Mouse (Mus musculus): ENCODE data around the gene Msrb3. TPM values are rescaled to one million over a fixed set of nuclear protein-coding genes. Genes with fewer than 3 reads are reported as not detected.

Msrb3 gene
- polyA plus RNA-seq, 1 experiment from 2014 or later: 18.8 TPM

- ATAC-seq (no peak), DNase-seq (ENCODE audit: low spot score) (no peak)
- Histone ChIP-seq H3K27me3 (replicated peaks; ENCODE audit: insufficient read depth, low read length) (no peaks in the 10 kb centered on the region), H3K36me3 (ENCODE audit: insufficient read depth, low read length) (no peaks in the 10 kb centered on the region), H3K4me1 (ENCODE audit: insufficient read depth, low read depth, low read length) (no peaks in the 10 kb centered on the region), H3K9ac (replicated peaks; ENCODE audit: low read depth) (no peak overlapping the region), H3K9me3 (ENCODE audit: low read length) (no peaks in the 10 kb centered on the region), H3K4me2 (replicated peaks; ENCODE audit: low read depth, low read length) (no peak overlapping the region), H3K4me3 (ENCODE audit: low read depth, low read length) (no peak overlapping the region), H3K27ac (ENCODE audit: low read length) (no peak overlapping the region)
- WGBS: 78% methylated on average over 3 of the region's 3 CpGs
- TF ChIP-seq CTCF (IDR thresholded peaks at IDR 0.05) (no peak), EP300 (IDR thresholded peaks at IDR 0.05) (no peak)
Measured at GRCm38 (mm10) chr10:120777499-120777898, 121.4 kb downstream of the Msrb3 start.

DNA sequence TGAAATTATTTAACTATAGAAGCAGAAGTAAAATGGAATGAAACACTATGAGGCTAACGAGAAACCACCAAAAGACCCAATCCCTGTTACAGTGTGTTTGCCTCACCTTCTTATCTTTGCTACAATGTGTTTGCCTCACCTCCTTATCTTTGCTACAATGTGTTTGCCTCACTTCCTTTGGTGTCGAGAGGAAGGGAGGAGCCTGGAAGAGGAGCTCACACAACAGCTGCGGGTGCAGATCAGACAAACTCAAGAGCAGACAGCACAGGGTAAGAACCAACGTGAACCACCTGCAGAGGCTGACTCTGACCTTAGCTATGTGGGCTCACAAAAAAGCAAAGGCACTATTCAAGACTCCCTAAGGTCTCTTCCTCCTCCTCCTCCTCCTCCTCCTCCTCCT, 123.5 kb downstream of the Msrb3 start:
- peak; percentile 56 for DNase-seq (ENCODE audit: low spot score)
- TF ChIP-seq CTCF (IDR thresholded peaks at IDR 0.05): no peak
- TF ChIP-seq EP300 (IDR thresholded peaks at IDR 0.05): peak; percentile 69; the same call in 1 of the 2 replicates
- Histone ChIP-seq H3K27me3 (replicated peaks; ENCODE audit: insufficient read depth, low read length) (no peaks in the 10 kb centered on the region), H3K9ac (replicated peaks; ENCODE audit: low read depth) (no peak overlapping the region), H3K4me2 (replicated peaks; ENCODE audit: low read depth, low read length) (no peak overlapping the region), H3K36me3 (ENCODE audit: insufficient read depth, low read length) (no peaks in the 10 kb centered on the region), H3K9me3 (ENCODE audit: low read length) (no peaks in the 10 kb centered on the region), H3K27ac (ENCODE audit: low read length) (no peak overlapping the region), H3K4me1 (ENCODE audit: insufficient read depth, low read depth, low read length) (no peaks in the 10 kb centered on the region), H3K4me3 (ENCODE audit: low read depth, low read length) (no peak overlapping the region)
- WGBS: 24% methylated on average over 4 of the region's 4 CpGs
- ATAC-seq: peak; percentile 68

GRCm38 (mm10) chr10:120767418-120767817, 131.5 kb downstream of the Msrb3 start:
- 89% methylated on average over 3 of the region's 3 CpGs for WGBS
- Histone ChIP-seq H3K27ac (ENCODE audit: low read length) (no peak overlapping the region), H3K9me3 (ENCODE audit: low read length) (no peaks in the 10 kb centered on the region), H3K4me2 (replicated peaks; ENCODE audit: low read depth, low read length) (no peak overlapping the region), H3K4me3 (ENCODE audit: low read depth, low read length) (no peak overlapping the region), H3K9ac (replicated peaks; ENCODE audit: low read depth) (no peak overlapping the region), H3K27me3 (replicated peaks; ENCODE audit: insufficient read depth, low read length) (no peaks in the 10 kb centered on the region), H3K36me3 (ENCODE audit: insufficient read depth, low read length) (no peaks in the 10 kb centered on the region), H3K4me1 (ENCODE audit: insufficient read depth, low read depth, low read length) (no peaks in the 10 kb centered on the region)
- DNase-seq (ENCODE audit: low spot score): no peak
- TF ChIP-seq CTCF (IDR thresholded peaks at IDR 0.05): no peak
- no peak for TF ChIP-seq EP300 (IDR thresholded peaks at IDR 0.05)
- ATAC-seq: no peak

DNA sequence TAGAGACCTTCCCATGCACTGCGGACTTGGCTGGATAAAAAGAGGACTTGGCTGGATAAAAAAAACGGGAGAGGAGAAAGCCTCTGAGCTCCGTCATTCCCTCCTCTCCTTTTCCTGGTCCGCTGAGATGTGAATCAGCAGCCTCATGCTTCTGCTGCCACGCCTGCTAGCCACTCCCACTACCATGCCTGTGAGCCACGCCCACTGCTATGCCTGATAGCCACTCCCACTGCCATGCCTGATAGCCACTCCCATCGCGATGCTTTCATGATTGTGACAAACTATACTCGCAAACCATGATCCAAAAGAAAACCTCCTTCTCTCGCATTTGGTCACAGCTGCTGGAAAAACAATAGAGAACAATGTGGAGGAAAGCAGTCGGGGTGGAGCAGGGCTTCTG, 133.5 kb downstream of the Msrb3 start:
- H3K4me2 ChIP-seq (replicated peaks; ENCODE audit: low read depth, low read length): no peak overlapping the region

GRCm38 (mm10) chr10:120763656-120764466, 135.0 kb downstream of the Msrb3 start:
- H3K4me2 ChIP-seq (replicated peaks; ENCODE audit: low read depth, low read length): no peak overlapping the region
- no peak overlapping the region for H3K27ac ChIP-seq (ENCODE audit: low read length)

More for the DNA sequence above, 133.5 kb downstream of the Msrb3 start:
- H3K9me3 ChIP-seq (ENCODE audit: low read length): no peaks in the 10 kb centered on the region
- no peaks in the 10 kb centered on the region for H3K27me3 ChIP-seq (replicated peaks; ENCODE audit: insufficient read depth, low read length)
- no peak overlapping the region for H3K27ac ChIP-seq (ENCODE audit: low read length)
- no peak for TF ChIP-seq EP300 (IDR thresholded peaks at IDR 0.05)
- no peak for TF ChIP-seq CTCF (IDR thresholded peaks at IDR 0.05)
- no peak overlapping the region for H3K4me3 ChIP-seq (ENCODE audit: low read depth, low read length)
- WGBS: 86% methylated on average over 11 of the region's 11 CpGs
- no peaks in the 10 kb centered on the region for H3K4me1 ChIP-seq (ENCODE audit: insufficient read depth, low read depth, low read length)
- no peaks in the 10 kb centered on the region for H3K36me3 ChIP-seq (ENCODE audit: insufficient read depth, low read length)
- DNase-seq (ENCODE audit: low spot score) (no peak), ATAC-seq (no peak)
- no peak overlapping the region for H3K9ac ChIP-seq (replicated peaks; ENCODE audit: low read depth)

GRCm38 (mm10) chr10:120762958-120763357, 135.9 kb downstream of the Msrb3 start:
- Histone ChIP-seq H3K36me3 (ENCODE audit: insufficient read depth, low read length) (no peaks in the 10 kb centered on the region), H3K4me2 (replicated peaks; ENCODE audit: low read depth, low read length) (no peak overlapping the region), H3K27ac (ENCODE audit: low read length) (no peak overlapping the region), H3K4me1 (ENCODE audit: insufficient read depth, low read depth, low read length) (no peaks in the 10 kb centered on the region), H3K9me3 (ENCODE audit: low read length) (no peaks in the 10 kb centered on the region), H3K9ac (replicated peaks; ENCODE audit: low read depth) (no peak overlapping the region), H3K4me3 (ENCODE audit: low read depth, low read length) (no peak overlapping the region), H3K27me3 (replicated peaks; ENCODE audit: insufficient read depth, low read length) (no peaks in the 10 kb centered on the region)
- ATAC-seq (no peak), DNase-seq (ENCODE audit: low spot score) (no peak)
- TF ChIP-seq EP300 (IDR thresholded peaks at IDR 0.05) (no peak), CTCF (IDR thresholded peaks at IDR 0.05) (no peak)
- 85% methylated on average over 12 of the region's 12 CpGs for WGBS

More at GRCm38 (mm10) chr10:120763656-120764466, 135.0 kb downstream of the Msrb3 start:
- TF ChIP-seq CTCF (IDR thresholded peaks at IDR 0.05): no peak
- peak; percentile 79 for TF ChIP-seq EP300 (IDR thresholded peaks at IDR 0.05)
- Histone ChIP-seq H3K27me3 (replicated peaks; ENCODE audit: insufficient read depth, low read length) (no peaks in the 10 kb centered on the region), H3K36me3 (ENCODE audit: insufficient read depth, low read length) (no peaks in the 10 kb centered on the region), H3K9me3 (ENCODE audit: low read length) (no peaks in the 10 kb centered on the region), H3K4me1 (ENCODE audit: insufficient read depth, low read depth, low read length) (no peaks in the 10 kb centered on the region), H3K4me3 (ENCODE audit: low read depth, low read length) (no peak overlapping the region), H3K9ac (replicated peaks; ENCODE audit: low read depth) (no peak overlapping the region)
- peak; percentile 93 for ATAC-seq
- WGBS: 31% methylated on average over 13 of the region's 13 CpGs
- peak; percentile 61 for DNase-seq (ENCODE audit: low spot score)

Data from lung, postnatal 0 days (tissue).